Mouse (Mus musculus) kidney, postnatal 14 days (tissue): ENCODE measurements around the gene Trpc7.

ENCODE experiments used
- DNase-seq: peaks from one replicate; pipeline ENCODE4 v3.0.0; 2022; ENCODE audit warnings: mixed read lengths

Gene Trpc7

DNA sequence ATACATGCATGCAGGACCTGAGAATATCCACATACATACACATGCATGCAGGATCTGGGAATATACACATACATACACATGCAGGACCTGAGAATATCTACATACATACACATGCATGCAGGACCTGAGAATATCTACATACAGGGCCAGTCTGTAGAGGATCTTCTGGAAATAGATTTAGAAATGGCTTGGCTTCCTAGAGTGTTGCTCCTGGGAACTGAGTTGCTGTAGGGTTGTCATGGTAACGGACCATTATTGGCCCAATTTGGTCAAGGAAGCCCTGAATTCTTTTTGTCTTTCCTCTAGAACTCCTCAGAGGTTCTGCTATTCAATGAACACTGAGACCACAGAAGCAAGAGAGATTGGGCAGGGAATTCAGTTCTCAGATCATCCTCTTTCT, 113.2 kb downstream of the Trpc7 start:
- DNase-seq = no peak

DNA sequence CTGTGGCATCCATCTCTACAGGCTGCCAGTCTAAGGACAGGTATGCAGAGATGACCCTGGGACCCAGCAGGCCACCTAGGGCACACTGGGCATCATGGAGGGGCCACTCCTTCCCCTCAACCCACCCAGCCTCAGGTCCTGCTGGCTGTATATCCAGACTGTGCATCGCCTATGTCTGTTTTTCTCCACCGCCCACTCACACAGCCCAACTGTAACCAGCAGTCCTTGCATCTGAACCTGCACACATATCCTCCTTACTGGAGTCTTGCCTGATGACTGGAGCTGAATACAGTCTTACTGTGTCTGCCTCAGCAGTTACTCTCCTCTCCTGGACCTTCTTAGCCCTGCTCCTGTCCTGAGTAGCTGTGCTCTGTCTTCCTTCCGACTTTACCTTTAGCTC, 114.1 kb downstream of the Trpc7 start:
- DNase-seq = no peak

DNA sequence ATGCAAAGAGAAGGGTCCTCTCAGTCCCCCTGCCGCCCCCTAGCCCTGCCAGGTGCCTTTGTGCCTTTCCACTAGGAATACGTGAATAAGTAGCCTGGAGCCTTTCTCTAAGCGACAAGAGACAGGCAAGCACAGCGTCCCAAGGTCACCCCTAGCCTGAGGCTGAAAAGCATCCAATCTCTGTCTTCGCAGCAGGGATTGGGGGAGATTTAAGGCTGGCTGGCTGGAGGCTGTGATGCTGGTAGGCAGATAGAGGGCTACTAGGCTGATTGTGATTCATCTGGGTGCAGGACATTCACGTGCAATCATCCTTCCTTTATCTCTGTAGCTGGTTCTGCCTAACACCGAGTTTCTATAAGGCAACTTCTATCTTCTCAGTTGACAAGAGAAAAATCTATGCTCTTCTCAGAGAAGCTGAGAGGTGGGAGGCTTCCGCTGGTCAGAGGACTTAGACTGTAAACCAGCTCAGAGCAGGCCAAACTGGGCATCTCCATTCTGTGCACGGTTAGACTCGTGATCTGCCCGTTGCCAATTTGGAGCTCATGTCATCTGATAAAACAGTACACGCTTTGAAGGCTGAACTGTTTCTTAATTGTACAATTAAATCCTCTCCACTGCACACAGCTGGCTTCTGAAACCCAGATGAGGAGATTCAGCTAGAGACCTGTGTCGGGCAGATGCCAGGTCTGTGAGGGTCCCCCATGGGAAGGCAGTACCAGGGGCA, 114.9 kb downstream of the Trpc7 start:
- no peak for DNase-seq

DNA sequence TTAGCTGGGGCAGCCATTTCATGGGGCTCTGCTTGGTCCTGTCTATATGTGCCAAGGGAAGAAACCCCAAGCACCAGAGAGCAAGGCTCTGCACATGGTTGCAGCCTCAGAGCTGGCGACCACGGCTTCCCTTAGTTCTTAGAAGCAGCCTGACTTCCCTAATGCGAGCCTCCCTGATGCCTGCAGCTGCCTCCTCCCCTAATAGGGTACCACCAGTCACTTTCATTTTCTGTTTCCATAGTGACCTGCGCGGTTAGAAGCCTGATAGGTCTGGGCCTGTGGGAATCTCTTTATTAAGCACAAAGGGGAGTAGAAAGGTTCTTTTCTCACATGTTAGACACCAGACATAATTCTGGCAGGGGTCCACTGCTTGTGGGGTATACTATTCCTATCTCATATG, 121.5 kb downstream of the Trpc7 start:
- DNase-seq = no peak

DNA sequence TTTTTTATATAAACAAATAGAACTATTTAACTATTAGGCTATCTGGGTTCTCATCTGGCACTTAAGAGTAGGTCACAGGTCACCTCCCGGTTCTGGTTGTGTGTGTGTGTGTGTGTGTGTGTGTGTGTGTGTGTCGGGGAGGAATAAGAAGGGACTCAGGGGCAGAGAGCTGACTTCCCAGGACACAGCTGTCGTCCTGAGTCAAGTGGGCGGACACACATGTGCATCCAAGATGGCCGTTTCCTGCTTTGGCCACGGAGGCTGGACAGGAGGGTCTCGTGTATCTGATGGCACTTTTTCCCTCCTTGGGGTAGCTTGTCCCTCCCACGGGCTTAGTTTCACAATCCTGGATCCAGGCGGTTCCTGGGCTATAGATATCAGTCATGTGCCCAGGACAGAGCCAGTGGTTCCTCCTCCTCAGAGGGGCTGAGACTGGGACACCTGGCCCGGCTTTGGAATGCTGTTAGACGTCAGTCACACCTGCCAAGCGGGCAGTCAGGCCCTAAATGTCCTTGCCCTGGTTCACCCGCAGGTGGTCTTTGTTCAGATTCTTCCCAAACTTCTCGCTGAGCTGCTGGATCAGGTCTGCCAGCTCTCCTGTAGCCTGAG, 122.4 kb downstream of the Trpc7 start:
- DNase-seq = no peak

DNA sequence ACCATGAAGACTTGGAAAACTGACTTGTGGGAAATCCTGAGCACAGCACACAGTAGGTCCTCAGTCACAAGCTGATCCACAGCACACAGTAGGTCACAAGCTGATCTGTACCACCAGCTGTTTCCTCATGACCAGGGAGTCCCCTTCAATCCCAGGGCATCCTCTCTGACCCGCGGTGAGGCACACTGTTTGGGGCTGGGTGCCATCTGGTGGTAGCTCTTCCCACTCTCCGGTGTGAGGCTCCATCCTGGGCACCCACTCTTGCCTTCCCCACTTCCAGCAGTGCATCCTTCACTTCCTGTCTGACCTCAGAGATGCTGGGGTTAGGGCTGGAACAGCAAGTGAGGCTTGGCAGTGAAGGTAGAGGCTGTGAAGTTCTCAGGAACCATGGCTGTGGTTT, 123.2 kb downstream of the Trpc7 start:
- DNase-seq = no peak

DNA sequence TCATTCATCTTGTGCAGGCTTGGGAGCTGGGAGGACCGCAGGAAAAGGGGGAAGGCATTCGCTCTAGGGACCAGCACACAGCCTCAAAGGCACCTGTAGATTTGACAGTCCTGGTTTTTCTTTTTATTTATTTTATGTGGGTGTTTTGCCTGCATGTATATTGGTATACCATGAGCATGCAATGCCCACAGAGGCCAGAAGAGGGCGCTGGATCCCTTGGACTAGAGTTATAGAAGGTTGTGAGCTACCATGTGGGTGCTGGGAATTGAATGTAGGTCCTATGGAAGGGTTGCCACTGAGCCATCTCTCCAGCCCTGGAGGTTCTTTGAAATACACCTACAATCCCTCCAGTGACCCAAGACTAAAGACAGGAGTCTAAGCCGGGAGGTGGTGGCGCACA, 125.0 kb downstream of the Trpc7 start:
- no peak for DNase-seq

DNA sequence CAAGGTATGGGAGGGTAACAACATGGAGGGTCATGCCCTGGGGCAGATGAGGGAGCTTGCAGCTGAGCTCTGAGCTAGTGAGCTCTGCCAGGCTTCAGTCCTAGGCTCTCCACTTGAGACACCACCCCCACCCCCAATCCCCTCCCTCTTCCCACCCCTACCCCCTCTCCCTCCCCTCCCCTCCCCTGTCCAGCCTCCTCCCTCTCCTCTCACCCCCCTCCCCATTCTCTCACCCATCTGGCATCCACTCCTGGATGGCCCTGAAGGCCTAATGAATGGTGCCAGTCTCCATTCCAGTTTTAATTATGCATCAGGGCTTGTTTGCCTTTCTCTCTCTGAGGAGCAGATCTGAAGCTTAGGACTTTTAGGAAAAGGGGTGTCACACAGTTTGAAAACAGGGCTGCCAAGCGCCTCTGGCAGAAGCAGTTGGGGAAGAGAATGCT, 125.6 kb downstream of the Trpc7 start:
- no peak for DNase-seq

DNA sequence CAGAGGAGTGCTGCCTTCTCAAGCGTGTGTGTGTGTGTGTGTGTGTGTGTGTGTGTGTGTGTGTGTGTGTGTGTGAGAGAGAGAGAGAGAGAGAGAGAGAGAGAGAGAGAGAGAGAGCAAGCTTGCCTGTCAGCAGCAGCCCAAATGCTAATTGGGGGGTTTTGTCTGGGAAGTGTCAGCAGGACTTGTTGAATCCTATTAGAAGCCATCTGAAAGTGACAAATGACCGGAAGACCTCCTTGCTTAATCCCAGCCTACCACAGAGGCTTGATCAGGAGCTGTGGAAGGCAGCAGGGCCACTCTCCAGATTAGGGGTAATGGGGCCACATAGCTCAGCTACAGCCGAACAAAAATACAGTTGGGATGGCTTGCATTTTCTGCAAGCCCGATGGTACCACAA, 126.4 kb downstream of the Trpc7 start:
- DNase-seq = no peak

DNA sequence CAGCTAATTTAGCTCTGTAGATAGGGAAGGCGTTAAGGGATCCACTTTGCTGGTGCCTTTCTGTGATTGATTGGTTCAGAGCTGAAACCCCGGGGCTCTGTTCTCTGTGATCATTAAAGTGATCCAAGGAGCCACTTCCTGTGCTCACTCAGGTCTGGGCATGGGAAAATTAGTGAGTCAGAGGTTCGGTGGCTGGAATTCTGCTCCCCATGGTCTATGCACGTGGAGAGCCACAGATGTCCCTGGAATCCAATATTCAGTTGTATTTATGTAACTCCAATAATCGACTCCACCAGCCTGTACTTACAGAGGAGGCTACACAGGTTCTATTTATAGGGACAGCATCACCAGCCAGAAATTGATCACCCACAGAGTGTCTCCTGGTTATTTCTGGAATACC, 129.6 kb downstream of the Trpc7 start:
- DNase-seq = no peak

DNA sequence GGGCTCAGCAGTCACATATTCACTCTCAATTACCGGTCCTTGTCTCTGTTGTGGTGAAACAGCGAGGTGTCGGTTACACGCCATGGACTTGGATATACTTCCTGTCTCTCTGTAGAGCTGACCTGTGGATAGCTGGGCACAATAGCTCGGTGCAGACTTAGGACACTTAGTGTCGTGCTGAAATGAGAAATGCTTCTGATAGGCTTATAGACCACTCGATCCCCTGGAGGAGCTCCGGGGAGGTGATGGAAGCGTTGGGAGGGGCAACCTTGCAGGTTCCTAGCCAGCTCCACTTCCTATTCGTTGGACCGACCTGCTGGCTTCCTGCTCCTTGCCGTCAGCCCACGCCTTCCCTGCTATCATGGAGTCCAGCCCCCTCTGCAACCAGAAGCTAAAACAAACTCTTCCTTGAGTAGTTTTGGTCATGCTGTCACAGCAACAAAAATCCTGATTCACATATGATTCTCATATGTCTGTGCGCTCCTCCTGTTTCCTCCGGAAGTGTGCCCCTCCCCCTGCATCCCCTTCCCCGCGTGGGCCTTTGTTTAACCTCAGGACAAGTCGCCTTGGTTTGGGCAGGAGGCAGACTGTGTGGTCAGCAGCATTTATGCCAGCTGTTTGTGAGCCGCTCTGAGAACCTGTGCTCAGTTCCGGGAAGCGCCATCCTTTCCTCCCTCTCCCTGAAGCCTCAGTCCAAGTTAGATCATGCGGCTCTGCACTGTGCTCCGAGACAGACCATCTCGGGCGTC, 130.3 kb downstream of the Trpc7 start:
- DNase-seq = no peak

DNA sequence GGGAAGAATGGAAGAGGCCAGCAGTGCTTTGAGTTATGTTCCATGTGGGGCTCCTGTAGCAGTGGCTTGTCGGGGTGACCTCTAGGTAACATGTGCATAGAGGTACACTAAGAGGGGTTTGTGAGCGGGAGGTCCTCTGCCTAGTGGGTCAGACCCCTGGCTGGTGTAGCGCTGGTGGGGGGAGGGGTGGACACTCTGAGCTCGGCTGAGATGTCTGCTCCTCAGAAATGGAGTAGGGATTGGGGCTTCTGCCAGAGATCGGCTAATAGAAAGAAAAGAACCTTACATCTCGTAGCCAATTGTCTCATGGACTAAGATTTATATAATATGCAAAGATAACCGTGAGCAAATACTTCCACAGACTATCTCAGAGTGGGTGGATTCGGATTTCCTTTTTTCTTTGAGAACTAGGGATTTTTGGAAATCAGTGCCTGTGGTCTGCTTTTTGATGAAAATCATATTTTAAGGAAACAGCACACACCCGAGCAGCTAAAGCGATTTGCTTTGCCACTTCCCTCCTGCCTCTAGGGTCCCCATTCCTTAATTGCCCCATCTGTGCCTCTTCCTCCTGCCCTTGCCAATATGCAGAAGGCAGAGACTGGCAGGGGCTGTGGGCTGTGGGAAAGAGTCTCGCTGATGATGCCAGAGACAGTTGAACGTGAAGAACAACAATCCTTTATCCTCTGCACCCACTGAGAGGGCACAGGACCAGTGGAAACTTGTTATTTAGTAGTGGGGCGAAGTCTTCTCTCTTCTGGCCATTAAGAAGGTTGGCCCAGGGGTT, 133.2 kb downstream of the Trpc7 start:
- DNase-seq = no peak

DNA sequence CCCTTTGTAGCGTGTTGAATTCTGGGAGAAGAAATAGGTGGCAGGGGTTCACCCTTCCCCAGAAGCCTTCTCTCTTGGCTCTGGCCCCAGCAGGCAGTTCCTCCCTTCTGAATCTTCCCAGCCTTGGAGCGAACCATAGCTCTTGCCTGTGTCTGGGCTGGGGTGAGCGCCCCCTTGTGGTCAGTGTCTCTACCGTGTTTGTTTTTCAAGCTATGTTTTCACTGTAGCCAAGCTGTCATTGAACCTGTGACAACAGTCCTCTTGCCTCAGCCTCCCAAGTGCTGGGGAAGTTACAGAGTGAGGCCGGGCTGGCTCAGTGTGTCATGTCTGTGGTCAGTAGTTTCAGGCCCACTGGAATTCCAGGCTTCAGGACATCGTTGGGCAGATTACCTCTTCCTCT, 137.3 kb downstream of the Trpc7 start:
- DNase-seq = peak; percentile 82

DNA sequence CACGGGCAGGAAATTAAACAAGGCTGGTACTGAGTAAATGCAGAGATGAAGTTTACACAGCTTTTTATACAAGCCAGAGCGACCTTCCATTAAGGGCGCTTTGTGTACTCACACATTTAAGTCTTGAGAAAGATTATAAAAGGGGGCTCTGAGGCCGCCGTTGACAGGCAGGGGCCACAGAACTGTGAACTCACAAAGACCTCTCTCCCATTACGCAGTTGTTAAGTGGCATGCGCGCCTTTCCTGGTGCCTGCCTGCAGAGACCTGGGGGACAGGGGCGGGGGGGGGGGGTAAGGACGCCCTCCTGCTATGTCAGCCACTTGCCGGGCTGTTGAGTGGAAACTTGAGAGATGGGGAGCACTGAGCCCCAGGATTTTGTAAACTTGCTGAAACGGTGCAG, 138.6 kb downstream of the Trpc7 start:
- no peak for DNase-seq

DNA sequence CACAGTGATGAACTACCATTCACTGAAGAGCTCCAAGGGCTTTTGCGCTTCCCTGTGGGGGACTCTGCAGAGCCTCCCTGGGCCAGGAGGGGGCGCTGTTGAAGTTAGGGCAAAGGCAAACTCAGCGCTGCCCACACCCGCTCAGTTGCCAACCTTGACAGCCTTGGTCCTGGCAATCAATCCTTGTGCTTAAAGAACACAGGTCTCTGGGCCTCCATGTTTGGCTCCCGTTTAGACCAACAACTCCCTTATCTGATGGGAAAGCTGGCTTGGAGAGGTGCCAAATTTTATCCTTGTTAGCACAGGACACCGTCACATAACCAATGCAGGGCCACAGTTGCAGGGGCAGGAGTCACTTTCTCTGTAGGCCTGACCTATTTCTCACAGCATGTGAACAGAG, 139.9 kb downstream of the Trpc7 start:
- peak; percentile 23 for DNase-seq

DNA sequence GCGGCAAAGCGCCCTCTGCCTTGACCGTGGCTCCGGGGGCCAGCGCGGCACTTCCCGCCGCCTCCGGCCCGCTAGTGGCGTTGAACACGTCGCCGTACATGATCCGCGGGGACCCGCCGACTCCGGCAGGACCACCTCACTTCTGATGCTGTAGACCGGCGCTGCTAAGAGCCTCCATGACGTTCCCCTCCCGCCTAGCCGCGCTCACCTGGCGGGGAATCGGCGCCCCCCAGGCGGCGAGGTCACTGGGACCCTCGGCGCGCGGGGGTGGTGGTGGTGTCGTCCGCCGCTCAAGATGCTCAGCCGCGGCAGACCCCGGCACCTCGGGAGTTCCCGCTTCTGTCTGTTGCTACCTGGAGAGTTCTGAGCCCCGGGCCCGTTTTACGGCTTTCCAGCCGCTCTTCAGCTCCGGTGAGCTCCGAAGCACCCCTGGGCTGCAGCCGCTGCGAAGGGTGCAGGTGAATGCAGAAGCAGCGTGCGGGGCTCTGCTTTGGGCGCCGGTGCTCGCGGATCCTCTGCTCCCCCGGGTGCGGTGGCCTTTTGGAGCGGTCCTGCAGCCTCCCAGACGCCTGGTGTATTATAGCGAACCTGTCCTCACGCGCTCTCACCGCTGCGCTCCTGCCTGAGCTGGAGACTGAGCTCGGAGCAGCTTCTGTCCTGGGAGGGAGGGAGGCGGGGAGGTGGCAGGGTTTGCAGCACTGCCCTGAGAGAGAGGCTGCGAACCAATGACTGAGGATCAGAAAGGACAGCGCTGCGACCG, 142.4 kb downstream of the Trpc7 start, which contains the start of gene Gm45623:
TSS of gene Gm45623 (minus strand) at position 636 of the 760 bp plus-strand sequence.
- DNase-seq = no peak

DNA sequence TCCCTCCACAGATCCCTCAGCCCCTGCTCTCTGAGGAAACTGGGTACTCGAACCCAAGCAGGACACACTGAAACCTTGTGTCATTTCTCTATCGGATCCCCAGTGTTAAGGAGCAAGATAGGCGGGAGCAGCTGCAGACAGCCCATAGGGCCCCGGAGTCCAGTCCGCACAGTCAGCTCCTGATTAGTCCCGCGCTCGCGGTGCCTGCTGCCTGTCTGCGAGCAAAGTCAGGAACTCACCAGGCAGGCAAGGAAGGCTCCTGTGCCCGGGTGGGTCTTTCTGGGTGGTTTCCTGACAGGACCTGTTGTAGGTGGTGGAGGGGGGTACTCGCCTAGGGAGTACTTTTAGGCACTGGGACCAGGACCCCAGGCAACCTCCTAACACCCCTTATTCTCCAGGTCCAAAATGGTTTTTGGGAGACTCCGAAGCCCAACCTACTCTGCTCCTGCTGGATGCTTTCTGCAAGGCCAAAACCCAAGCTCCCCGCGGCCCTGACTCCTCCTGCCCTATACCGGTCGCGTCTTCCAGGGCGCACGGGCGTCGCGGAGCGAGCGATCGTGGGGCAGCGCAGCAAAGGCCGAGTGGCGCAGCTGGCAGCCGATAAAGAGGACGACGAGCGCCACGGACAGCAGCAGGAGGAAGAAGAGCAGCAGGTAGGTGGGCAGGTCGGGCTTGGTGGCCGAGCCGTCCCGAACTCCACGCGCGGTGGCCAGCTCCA, 143.2 kb downstream of the Trpc7 start:
- DNase-seq = peak; percentile 18

DNA sequence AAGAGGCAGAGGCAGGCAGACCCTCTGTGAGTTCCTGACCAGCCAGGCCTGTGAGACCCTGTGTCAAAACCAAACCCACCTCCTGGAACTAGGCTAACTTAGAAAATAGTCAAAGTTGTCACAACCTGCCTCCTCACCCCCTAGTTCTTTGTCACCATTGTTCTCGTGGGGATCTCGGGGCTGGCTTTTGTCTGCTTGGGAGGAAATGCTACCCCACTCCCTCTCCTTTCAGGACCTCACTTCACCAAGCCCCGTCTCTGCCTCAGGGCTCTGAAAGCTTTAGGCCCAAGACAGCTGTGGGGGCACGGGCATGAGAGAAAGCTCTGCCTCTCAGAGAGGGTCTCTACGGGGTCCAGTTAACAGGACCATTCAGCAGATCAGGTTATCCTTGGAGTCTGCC, 144.0 kb downstream of the Trpc7 start:
- no peak for DNase-seq

DNA sequence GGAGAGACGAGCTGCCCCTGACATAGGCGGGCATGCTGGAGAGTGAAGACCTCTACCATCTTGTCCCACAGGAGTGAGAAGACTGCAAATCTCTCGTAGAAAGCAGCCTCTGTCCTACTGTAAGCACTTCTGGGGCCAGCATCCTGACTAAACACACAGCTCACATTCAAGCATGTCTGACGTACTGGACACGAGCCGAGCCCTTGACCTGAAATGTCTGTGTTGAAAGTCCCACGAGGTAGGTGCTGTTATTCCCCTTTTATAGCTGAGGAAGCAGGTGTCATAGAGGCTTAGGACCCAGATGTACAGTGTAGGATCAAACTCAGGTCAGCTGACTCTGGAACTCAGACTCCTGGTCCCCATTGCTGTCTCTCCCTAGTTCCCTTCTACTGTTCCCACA, 146.4 kb downstream of the Trpc7 start:
- DNase-seq = no peak

DNA sequence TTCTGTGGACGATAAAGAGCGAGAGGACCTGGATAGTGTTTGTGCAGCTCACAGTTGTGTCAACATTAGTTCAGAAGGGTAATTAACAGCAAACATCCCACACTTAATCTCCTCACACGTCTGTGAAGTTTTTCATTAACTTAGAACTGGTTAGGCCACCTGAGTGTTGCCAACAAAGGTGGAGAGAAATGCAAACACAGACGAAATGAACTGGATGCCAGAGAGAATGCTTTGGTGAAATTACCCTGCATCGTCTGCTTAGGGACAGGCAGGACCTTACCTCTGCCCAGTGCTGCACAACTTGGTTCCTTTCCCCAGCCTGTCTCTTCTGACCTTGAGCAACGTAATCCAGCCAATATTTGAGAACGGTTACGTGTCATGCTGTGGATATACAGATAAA, 148.2 kb downstream of the Trpc7 start:
- DNase-seq = peak; percentile 62

DNA sequence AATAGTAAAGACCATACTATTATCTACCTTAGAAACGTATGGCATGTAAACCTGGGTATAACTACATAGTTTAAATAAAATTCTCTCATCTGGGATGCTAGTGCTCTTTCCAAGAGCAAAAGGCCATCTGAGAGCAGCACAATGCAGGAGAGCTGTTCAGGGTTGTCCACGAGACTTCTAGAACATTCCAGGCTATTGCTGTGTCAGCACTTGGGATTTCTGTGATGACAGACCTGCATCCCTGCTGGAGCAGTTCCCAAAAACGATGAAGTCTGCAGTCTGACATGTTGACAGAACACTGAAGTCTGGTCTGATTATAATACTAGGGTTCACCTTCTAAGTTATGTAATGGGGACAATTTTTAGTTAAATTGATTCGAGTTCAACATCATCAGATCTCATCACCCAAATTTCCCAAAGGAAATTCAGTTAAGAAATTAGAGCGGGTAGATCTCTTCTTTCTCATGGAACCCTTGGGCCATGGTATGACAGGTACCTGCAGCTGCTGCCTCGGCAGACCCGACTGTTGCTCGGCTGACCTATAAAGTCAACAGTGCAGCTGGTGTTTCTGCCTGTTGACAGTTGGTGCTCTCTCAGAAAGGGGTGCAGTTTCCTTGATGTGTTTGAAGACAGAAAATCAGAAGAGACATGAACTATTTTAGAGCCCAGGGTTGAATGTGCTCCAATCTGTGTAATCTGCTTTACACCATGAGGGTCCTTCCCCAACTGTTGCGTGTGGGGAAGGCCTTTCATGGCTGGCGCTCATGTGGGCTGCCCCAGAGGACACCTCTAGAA, 148.9 kb downstream of the Trpc7 start:
- DNase-seq = no peak
